ENCODE assay signal across 8 mouse cellular contexts in the genomic region with DNA sequence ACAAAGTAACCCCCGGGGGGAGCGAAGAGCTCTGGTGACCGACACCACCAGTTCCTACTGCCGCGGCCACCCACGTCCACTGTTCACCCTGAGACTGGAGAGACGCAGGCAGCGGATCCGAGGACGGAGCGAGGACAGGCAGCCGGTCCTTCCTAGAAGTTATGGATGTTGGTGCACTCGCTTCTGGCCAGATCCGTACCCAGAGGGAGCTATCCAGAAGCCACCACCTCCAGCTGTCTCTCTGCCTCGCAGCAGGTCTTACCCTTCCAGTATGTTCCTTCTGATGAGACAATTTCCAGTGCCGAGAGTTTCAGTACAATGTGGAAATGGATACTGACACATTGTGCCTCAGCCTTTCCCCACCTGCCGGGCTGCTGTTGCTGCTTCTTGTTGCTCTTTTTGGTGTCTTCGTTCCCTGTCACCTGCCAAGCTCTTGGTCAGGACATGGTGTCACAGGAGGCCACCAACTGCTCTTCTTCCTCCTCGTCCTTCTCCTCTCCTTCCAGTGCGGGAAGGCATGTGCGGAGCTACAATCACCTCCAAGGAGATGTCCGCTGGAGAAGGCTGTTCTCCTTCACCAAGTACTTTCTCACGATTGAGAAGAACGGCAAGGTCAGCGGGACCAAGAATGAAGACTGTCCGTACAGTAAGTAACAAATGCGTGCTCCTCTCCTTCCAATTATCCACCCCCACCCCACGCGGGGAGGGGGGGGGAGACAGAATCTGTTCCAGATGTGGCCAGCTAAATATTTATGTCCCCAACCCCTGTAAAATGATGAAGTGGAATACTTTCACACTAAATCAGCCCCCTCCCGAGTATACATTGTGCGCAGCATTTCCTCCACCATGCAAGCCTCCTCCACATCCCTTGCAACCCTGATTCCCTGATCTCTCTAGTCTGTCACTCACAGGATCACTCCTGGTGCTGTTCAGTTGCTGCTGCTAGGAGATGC. TPM values are rescaled to one million over a fixed set of nuclear protein-coding genes. Genes with fewer than 3 reads are reported as not detected.
DNase-seq lines count a peak whose midpoint lies in the region; ATAC-seq and TF ChIP-seq lines count a peak whose summit lies in the region.

No protein-coding gene starts in this region.

- peak overlapping the region; percentile 62 for H3K4me3 ChIP-seq in embryonic facial prominence, embryonic 13.5 days
- peak overlapping the region; percentile 63 for H3K4me3 ChIP-seq in hindbrain, embryonic 15.5 days
- peak overlapping the region; percentile 8 to 32; a peak in 2 of 4 replicates for H3K4me3 ChIP-seq in liver, embryonic 14.5 days (ENCODE audit: insufficient read depth in 1 of 2, low read depth in 2 of 2, low read length in 2 of 2)
- H3K4me3 ChIP-seq in olfactory bulb, adult 2 months (ENCODE audit: insufficient read depth, low read depth, low read length): peak overlapping the region; percentile 55

- under 1% methylated on average over 31 of the region's 31 CpGs for WGBS in embryonic facial prominence, embryonic 13.5 days
- 3% methylated on average over 31 of the region's 31 CpGs for WGBS in hindbrain, embryonic 15.5 days
- whole genome bisulfite sequencing in liver, embryonic 14.5 days (ENCODE audit: insufficient replicate concordance): 3% methylated on average over 30 of the region's 31 CpGs
- WGBS in olfactory bulb, adult 2 months: 3% methylated on average over 31 of the region's 31 CpGs

- H3K4me2 ChIP-seq in embryonic facial prominence, embryonic 13.5 days: peak overlapping the region; percentile 84
- peak overlapping the region; percentile 99 for H3K4me2 ChIP-seq in hindbrain, embryonic 15.5 days
- H3K4me2 ChIP-seq in liver, embryonic 14.5 days (ENCODE audit: low read depth): peak overlapping the region; percentile 49

- H3K4me1 ChIP-seq in embryonic facial prominence, embryonic 13.5 days: peaks cover 13% of the 10 kb centered on the region; the same call in 1 of the 2 replicates
- peaks cover 21% of the 10 kb centered on the region for H3K4me1 ChIP-seq in hindbrain, embryonic 15.5 days (replicated peaks)
- H3K4me1 ChIP-seq in liver, embryonic 14.5 days (replicated peaks; ENCODE audit: control insufficient read depth in 2 of 2, insufficient read depth in 2 of 2, low read length in 1 of 2): no peaks in the 10 kb centered on the region
- peaks cover 8% of the 10 kb centered on the region; the same call in 1 of the 2 replicates for H3K4me1 ChIP-seq in olfactory bulb, adult 2 months (ENCODE audit: control insufficient read depth, insufficient read depth, low read length)

- no peak for TF ChIP-seq EP300 in liver, embryonic 14.5 days (IDR thresholded peaks at IDR 0.05; ENCODE audit: low read depth)

- TF ChIP-seq CTCF in liver, embryonic 14.5 days (IDR thresholded peaks at IDR 0.05; ENCODE audit: low read depth): no peak
- TF ChIP-seq CTCF in olfactory bulb, adult 2 months (IDR thresholded peaks at IDR 0.05; ENCODE audit: insufficient read depth, low read depth, low read length): no peak

- H3K9ac ChIP-seq in embryonic facial prominence, embryonic 13.5 days: peak overlapping the region; percentile 77
- H3K9ac ChIP-seq in hindbrain, embryonic 15.5 days: peak overlapping the region; percentile 26; the same call in 1 of the 2 replicates
- no peak overlapping the region for H3K9ac ChIP-seq in liver, embryonic 14.5 days (replicated peaks)

- peak; percentile 63; the same call in 1 of the 2 replicates for ATAC-seq in embryonic facial prominence, embryonic 13.5 days (ENCODE audit: insufficient number of reproducible peaks, insufficient read depth, low FRiP score, low TSS enrichment, low read depth)
- ATAC-seq in hindbrain, embryonic 15.5 days (ENCODE audit: low FRiP score, low read depth): peak; percentile 50
- ATAC-seq in liver, embryonic 14.5 days (ENCODE audit: insufficient read depth): no peak
- no peak for ATAC-seq in inflammation-experienced regulatory T-cells, adult 6 months

- peak overlapping the region; percentile 83 for H3K27ac ChIP-seq in embryonic facial prominence, embryonic 13.5 days
- H3K27ac ChIP-seq in hindbrain, embryonic 15.5 days (replicated peaks): no peak overlapping the region
- H3K27ac ChIP-seq in liver, embryonic 14.5 days: no peak overlapping the region
- H3K27ac ChIP-seq in olfactory bulb, adult 2 months (ENCODE audit: insufficient read depth, low read depth, low read length): peak overlapping the region; percentile 14; the same call in 1 of the 2 replicates

- no peaks in the 10 kb centered on the region for H3K9me3 ChIP-seq in embryonic facial prominence, embryonic 13.5 days
- H3K9me3 ChIP-seq in hindbrain, embryonic 15.5 days: no peaks in the 10 kb centered on the region
- no peaks in the 10 kb centered on the region for H3K9me3 ChIP-seq in liver, embryonic 14.5 days (ENCODE audit: control insufficient read depth, low read length)

- TF ChIP-seq POLR2A in olfactory bulb, adult 2 months (IDR thresholded peaks at IDR 0.05; ENCODE audit: insufficient read depth, low read depth, low read length): 0 out of 2 replicates have a peak, but pooled peaks have one; percentile 14

- no peaks in the 10 kb centered on the region for H3K36me3 ChIP-seq in embryonic facial prominence, embryonic 13.5 days
- no peaks in the 10 kb centered on the region for H3K36me3 ChIP-seq in hindbrain, embryonic 15.5 days
- no peaks in the 10 kb centered on the region for H3K36me3 ChIP-seq in liver, embryonic 14.5 days (replicated peaks; ENCODE audit: control insufficient read depth, insufficient read depth, low read depth)

- DNase-seq in ovary, postnatal 10 days (ENCODE audit: low spot score): peak; percentile 2
- no peak for DNase-seq in ovary, adult 18-20 months (ENCODE audit: low spot score)
- DNase-seq in liver, embryonic 14.5 days (ENCODE audit: low read depth in 3 of 3, low spot score in 3 of 3): no peak
- DNase-seq in urinary bladder, postnatal 36 days (ENCODE audit: low spot score in 2 of 2): no peak

- H3K27me3 ChIP-seq in embryonic facial prominence, embryonic 13.5 days: 0 out of 2 replicates have a peak, but pooled peaks cover 7% of the 10 kb centered on the region
- H3K27me3 ChIP-seq in hindbrain, embryonic 15.5 days: 0 out of 2 replicates have a peak, but pooled peaks cover 11% of the 10 kb centered on the region
- H3K27me3 ChIP-seq in liver, embryonic 14.5 days (ENCODE audit: control insufficient read depth, insufficient read depth, low read length): peaks cover 30% of the 10 kb centered on the region

RNA-seq across cellular contexts. Expression of a gene that starts 45.8 kb away (rescaled TPM):
- polyA plus RNA-seq in embryonic facial prominence, embryonic 13.5 days (2015; fragmentation: Nextera tagmentation; extraction: Ambion mirVana): 9.7 and 10.5 TPM in 2 replicates
- 1.8 and 2.2 TPM in 2 replicates for polyA plus RNA-seq in hindbrain, embryonic 15.5 days (2015; fragmentation: Nextera tagmentation; extraction: Ambion mirVana)
- polyA plus RNA-seq in liver, embryonic 14.5 days (2012; rRNA removed): 0.03 and 0.04 TPM in 2 replicates
- polyA plus RNA-seq in liver, embryonic 14.5 days (2014; fragmentation: Nextera tagmentation; extraction: Ambion mirVana): 0.08 and 0.20 TPM in 2 replicates
- polyA plus RNA-seq in olfactory bulb, adult 2 months (2012; ENCODE audit: insufficient read depth, insufficient read length, low replicate concordance, missing spikeins): not detected in 2 replicates
- not detected for polyA plus RNA-seq in inflammation-experienced regulatory T-cells, adult 6 months (2017; shearing (Covaris generic))

Comparison
In these comparisons a context has a peak if more than half of its experiments do, and no peak if none do; other contexts are left out.
1. ATAC-seq: peak in embryonic facial prominence, embryonic 13.5 days (single experiment) and hindbrain, embryonic 15.5 days (single experiment); none in liver, embryonic 14.5 days (single experiment) and inflammation-experienced regulatory T-cells, adult 6 months (single experiment).
2. H3K27ac ChIP-seq: peak in embryonic facial prominence, embryonic 13.5 days (single experiment) and olfactory bulb, adult 2 months (single experiment); none in hindbrain, embryonic 15.5 days (single experiment) and liver, embryonic 14.5 days (single experiment).
3. H3K4me2 ChIP-seq: peak in every context shown above with its lines; median percentile 99 in hindbrain, embryonic 15.5 days; 84 in embryonic facial prominence, embryonic 13.5 days; 49 in liver, embryonic 14.5 days.
4. Peak in every context shown above with its lines, with median percentiles within 50 percentile points of each other: H3K4me3 ChIP-seq.